Mouse (Mus musculus) brain, adult 2 months (tissue): ENCODE data around the gene Plch1.
A peak's percentile ranks its signal among the peaks of the same experiment; 100 is the strongest.

Source experiments
- DNase-seq: peaks from one replicate; pipeline ENCODE4 v3.0.0; 2011; ENCODE audit warnings: low read depth, low spot score

Gene Plch1

GRCm38 (mm10) chr3:63693694-63694093 lies 205.6 kb downstream of the Plch1 start:
- DNase-seq: no peak

- no peak for DNase-seq
These were observed 206.5 kb downstream of the Plch1 start for GRCm38 (mm10) chr3:63692727-63693126.

- DNase-seq: no peak
These were observed 230.5 kb downstream of the Plch1 start for GRCm38 (mm10) chr3:63668779-63669178.

GRCm38 (mm10) chr3:63665307-63665706 lies 234.0 kb downstream of the Plch1 start:
- DNase-seq: peak; percentile 3

GRCm38 (mm10) chr3:63664575-63665243 lies 234.6 kb downstream of the Plch1 start:
- DNase-seq: peak; percentile 49
